Mouse (Mus musculus) cerebellum, postnatal 36 days (tissue): ENCODE results near the gene Gpc6.

Source experiments
- DNase-seq, 2 experiments: peaks; one replicate each; pipeline ENCODE4 v3.0.0; 2021 to 2022; ENCODE audit warnings: mixed read lengths in 2 of 2

Gene Gpc6

GRCm38 (mm10) chr14:117951686-117952085 lies 1026.6 kb downstream of the Gpc6 start:
- DNase-seq: no peak

GRCm38 (mm10) chr14:117956051-117956450 lies 1030.9 kb downstream of the Gpc6 start:
- DNase-seq: no peak

GRCm38 (mm10) chr14:117958389-117958788 lies 1033.3 kb downstream of the Gpc6 start:
- no peak for DNase-seq

GRCm38 (mm10) chr14:117961267-117961666 lies 1036.2 kb downstream of the Gpc6 start:
- DNase-seq: no peak

- DNase-seq: no peak
These were observed 1036.7 kb downstream of the Gpc6 start for GRCm38 (mm10) chr14:117961844-117962243.

DNA sequence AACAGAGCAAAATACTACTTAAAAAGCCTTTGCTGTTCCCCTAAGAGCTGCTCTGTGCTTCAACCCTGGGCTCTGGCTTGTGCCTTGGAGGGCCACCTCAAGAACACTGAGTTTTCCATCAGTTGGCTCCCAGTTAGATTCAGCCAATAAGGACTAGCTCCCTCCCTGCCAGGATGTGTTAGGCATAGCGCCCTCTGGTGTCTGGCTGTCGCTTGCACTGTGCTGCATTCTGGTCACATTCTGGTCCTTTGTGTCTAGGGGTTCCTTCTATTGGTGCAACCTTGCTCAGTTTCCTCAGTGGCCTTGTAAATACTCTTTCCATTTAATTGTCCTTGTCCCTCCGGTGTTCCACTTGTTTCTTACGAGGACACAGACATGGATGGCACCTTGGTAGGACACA lies 1037.3 kb downstream of the Gpc6 start:
- no peak for DNase-seq

GRCm38 (mm10) chr14:117972576-117972975 lies 1047.5 kb downstream of the Gpc6 start:
- DNase-seq: no peak

DNA sequence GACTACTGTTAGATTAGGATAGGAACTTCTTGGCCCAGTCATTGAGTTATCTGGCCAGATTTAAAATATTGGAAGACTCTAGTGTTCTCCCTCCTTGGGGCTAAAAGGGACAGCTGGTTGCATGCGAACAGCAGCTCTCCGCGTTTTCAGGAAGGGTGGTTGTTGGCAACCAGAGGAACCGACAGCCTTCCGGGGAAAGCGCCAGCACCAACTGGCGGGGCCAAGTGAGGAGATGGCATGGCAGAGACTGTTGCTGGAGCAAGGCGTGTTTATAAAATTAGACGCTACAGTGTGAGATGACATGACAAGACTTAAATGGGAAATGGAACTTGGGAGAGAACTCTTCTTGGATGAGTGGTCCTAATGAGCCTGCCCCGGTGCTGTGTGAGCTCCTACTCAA lies 1056.4 kb downstream of the Gpc6 start:
- peak; percentile 15 to 25 for DNase-seq

- no peak for DNase-seq
These were observed 1063.3 kb downstream of the Gpc6 start for GRCm38 (mm10) chr14:117988444-117988843.

GRCm38 (mm10) chr14:117990203-117990602 lies 1065.1 kb downstream of the Gpc6 start:
- DNase-seq: no peak

- no peak for DNase-seq
These were observed 1067.6 kb downstream of the Gpc6 start for GRCm38 (mm10) chr14:117992600-117993256.

- DNase-seq: no peak
These were observed 1068.7 kb downstream of the Gpc6 start for GRCm38 (mm10) chr14:117993845-117994244.

DNA sequence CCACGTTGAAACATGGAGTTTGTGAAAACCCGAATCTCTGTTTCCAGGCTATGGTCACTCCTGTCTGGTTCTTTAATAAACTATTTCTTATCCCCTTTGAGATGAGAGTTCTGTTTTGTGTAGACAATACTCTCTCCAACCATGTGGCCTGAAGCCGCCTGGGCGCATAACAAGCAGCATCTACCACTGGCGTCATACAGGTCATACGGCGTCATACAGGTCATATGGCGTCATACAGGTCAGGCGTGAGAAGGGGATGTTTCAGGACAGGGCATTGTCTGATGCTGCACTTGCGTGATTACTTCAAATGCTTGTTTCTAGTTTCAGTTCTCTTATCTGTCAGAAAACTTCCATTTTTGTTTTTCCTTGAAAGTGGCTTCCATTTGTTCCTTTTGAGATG lies 1079.3 kb downstream of the Gpc6 start:
- no peak for DNase-seq

- peak; percentile 9 to 30 for DNase-seq
These were observed 1080.6 kb downstream of the Gpc6 start for GRCm38 (mm10) chr14:118005697-118006096.

DNA sequence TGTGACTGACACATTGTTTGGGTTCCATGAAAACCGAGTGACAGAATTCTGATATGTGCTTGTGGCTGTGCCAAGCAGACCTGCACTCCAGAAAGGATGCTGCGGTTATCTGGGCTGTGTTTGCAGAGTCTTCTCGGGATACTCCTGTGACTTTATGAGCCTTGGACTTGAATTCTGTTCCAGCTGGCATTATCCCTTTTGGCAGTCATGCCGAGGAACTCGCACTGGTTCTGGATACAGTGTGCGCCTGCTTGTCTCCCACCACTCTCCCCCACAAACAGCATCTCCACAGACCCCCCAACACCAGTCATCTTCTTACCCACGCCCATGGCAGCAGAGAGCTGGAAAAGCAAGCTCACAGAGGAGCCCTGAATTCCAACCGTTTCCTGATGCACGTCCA lies 1084.4 kb downstream of the Gpc6 start:
- no peak for DNase-seq

DNA sequence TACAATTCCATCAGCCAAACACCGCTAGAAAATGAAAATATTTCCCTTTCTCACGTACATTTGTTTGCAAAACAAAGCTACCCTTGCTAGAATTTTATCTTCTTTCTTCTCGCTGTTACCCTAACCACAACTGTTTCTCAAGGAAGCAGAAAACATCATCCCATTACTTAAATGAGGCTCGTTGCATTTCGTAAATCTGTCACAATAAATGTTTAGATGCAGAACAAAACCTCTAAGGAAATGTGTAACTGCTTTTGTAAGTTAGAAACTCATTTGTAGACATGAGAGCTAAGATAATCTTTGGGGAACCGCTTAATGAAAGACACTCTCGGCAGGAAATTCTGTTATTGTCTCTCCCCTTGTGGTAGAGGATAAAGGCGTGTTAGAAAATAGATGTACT lies 1088.1 kb downstream of the Gpc6 start:
- no peak for DNase-seq

DNA sequence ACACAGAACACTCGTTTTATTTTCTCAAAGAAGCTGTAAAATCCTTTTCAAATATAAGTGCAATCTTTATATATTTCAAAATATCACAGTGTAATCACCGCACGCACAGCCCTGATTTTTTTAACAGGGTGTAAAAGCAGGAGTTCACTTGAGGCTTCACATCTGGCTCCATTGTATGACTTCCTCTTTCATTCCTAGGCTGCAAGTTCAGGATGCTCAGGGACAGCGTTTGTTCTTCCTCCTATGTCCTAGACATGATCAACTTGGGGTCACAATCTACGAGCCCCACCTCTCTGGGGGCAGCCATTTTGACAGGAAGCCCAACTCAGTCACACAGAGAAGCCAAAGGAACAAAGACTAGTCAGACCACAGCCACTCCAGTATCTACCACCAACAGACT lies 1094.2 kb downstream of the Gpc6 start:
- DNase-seq: no peak

GRCm38 (mm10) chr14:118021867-118022543 lies 1096.9 kb downstream of the Gpc6 start:
- DNase-seq: no peak
